Mouse (Mus musculus): ENCODE measurements around the gene Ccer1.

- TF ChIP-seq CTCF (IDR thresholded peaks at IDR 0.05; ENCODE audit: control insufficient read depth, insufficient read depth, low read length) (no peak), POLR2A (IDR thresholded peaks at IDR 0.05; ENCODE audit: borderline replicate concordance, control insufficient read depth, low read depth, low read length) (no peak)
Measured at GRCm38 (mm10) chr10:97693398-97694135, 708 bp downstream of the Ccer1 start.
